Mouse (Mus musculus) heart, embryonic 14.5 days (tissue): ENCODE measurements at regions not wholly inside any gene's neighbourhood (a gene's known extent, or its start where the extent isn't known, plus 50 kb on each side); places are given as distances from the start of the nearest gene placed in this dataset.

Experiments
- ATAC-seq: fragments of 200-750 bp; cut with Nextera tagmentation; 2 replicates; pipeline ENCODE4 v1.8.0; 2017; ENCODE audit warnings: low read depth, moderate TSS enrichment; ENCODE audit not compliant: insufficient number of reproducible peaks, insufficient read depth, low FRiP score
- H3K27ac ChIP-seq, 2 experiments: fragments of 200-500 bp in 1 of 2; fragments of 300-500 bp in 1 of 2; sonication (generic) in 1 of 2; replicated peaks in 1 of 2; 2 replicates each; pipeline ENCODE4 v1.5.1; 2012 to 2014; ENCODE audit warnings: low read depth in 2 of 2, low read length in 2 of 2, control low read depth in 1 of 2, mild to moderate bottlenecking in 1 of 2, mixed read lengths in 1 of 2; ENCODE audit not compliant: control insufficient read depth in 1 of 2, insufficient read depth in 1 of 2
- H3K27me3 ChIP-seq: fragments of 300-500 bp; sonication (generic); 2 replicates; pipeline ENCODE4 v1.6.1; 2014; ENCODE audit warnings: mild to moderate bottlenecking, low read length, control low read depth; ENCODE audit not compliant: control insufficient read depth, insufficient read depth
- H3K36me3 ChIP-seq: fragments of 300-500 bp; sonication (generic); 2 replicates; pipeline ENCODE4 v1.6.1; 2014; ENCODE audit warnings: mild to moderate bottlenecking, control low read depth, low read length, mixed read lengths; ENCODE audit not compliant: control insufficient read depth, insufficient read depth
- H3K4me1 ChIP-seq, 2 experiments: fragments of 200-500 bp in 1 of 2; fragments of 300-500 bp in 1 of 2; sonication (generic) in 1 of 2; 2 replicates each; pipeline ENCODE4 v1.6.1; 2012 to 2014; ENCODE audit warnings: low read length in 2 of 2, control low read depth in 1 of 2, mixed read lengths in 1 of 2; ENCODE audit not compliant: control insufficient read depth in 2 of 2, insufficient read depth in 2 of 2
- H3K4me2 ChIP-seq: fragments of 300-500 bp; sonication (generic); 2 replicates; pipeline ENCODE4 v1.6.1; 2014; ENCODE audit warnings: mild to moderate bottlenecking, low read length
- H3K4me3 ChIP-seq, 2 experiments: fragments of 200-500 bp in 1 of 2; fragments of 300-500 bp in 1 of 2; sonication (generic) in 1 of 2; 2 replicates each; pipeline ENCODE4 v1.5.1; 2012 to 2014; ENCODE audit warnings: low read length in 2 of 2, mild to moderate bottlenecking in 2 of 2, control low read depth in 1 of 2, low read depth in 1 of 2, moderate library complexity in 1 of 2; ENCODE audit not compliant: control insufficient read depth in 1 of 2, insufficient read depth in 1 of 2
- H3K9ac ChIP-seq: fragments of 300-500 bp; sonication (generic); 2 replicates; pipeline ENCODE4 v1.6.1; 2014; ENCODE audit warnings: mild to moderate bottlenecking, low read length
- H3K9me3 ChIP-seq: fragments of 300-500 bp; sonication (generic); 2 replicates; pipeline ENCODE4 v1.6.1; 2016; ENCODE audit warnings: low read length, control low read depth; ENCODE audit not compliant: control insufficient read depth
- WGBS: fragments of 180-500 bp; shearing (Covaris S2); extraction: QIAGEN DNeasy Blood & Tissue Kit; methylation state at CpG from one replicate; pipeline ENCODE4 v1.1.7; 2014; 5-methylcytosine and 5-hydroxymethylcytosine counted together

GRCm38 (mm10) chr14:45943581-45943980 is 285.6 kb upstream of the Ddhd1 start:
- Histone ChIP-seq H3K4me2 (no peak overlapping the region), H3K9ac (no peak overlapping the region), H3K36me3 (no peaks in the 10 kb centered on the region), H3K27me3 (no peaks in the 10 kb centered on the region), H3K4me1 (peaks cover 0 to 2% of the 10 kb centered on the region in 2 experiments; a peak in 2 of 4 replicates), H3K4me3 (no peak overlapping the region), H3K27ac (no peak overlapping the region), H3K9me3 (no peaks in the 10 kb centered on the region)
- no peak for ATAC-seq
- 91% methylated on average over 2 of the region's 2 CpGs for WGBS

GRCm38 (mm10) chr14:45944101-45944500 is 286.2 kb upstream of the Ddhd1 start:
- no peak overlapping the region for H3K27ac ChIP-seq
- H3K4me2 ChIP-seq: no peak overlapping the region
- peaks cover 0 to 2% of the 10 kb centered on the region in 2 experiments; a peak in 2 of 4 replicates for H3K4me1 ChIP-seq
- 88% methylated on average over 5 of the region's 5 CpGs for WGBS
- no peaks in the 10 kb centered on the region for H3K36me3 ChIP-seq
- H3K27me3 ChIP-seq: no peaks in the 10 kb centered on the region
- no peaks in the 10 kb centered on the region for H3K9me3 ChIP-seq
- ATAC-seq: no peak
- no peak overlapping the region for H3K9ac ChIP-seq
- no peak overlapping the region for H3K4me3 ChIP-seq

GRCm38 (mm10) chr14:45944506-45944905 is 286.6 kb upstream of the Ddhd1 start:
- no peaks in the 10 kb centered on the region for H3K27me3 ChIP-seq
- no peak overlapping the region for H3K27ac ChIP-seq
- no peak overlapping the region for H3K4me2 ChIP-seq
- no peak overlapping the region for H3K4me3 ChIP-seq
- H3K36me3 ChIP-seq: no peaks in the 10 kb centered on the region
- no peak for ATAC-seq
- peaks cover 0 to 2% of the 10 kb centered on the region in 2 experiments; a peak in 2 of 4 replicates for H3K4me1 ChIP-seq
- H3K9ac ChIP-seq: no peak overlapping the region
- H3K9me3 ChIP-seq: no peaks in the 10 kb centered on the region
- WGBS: 43% methylated on average over 8 of the region's 8 CpGs

- Histone ChIP-seq H3K27ac (peak overlapping the region; percentile 78), H3K36me3 (no peaks in the 10 kb centered on the region), H3K4me3 (no peak overlapping the region), H3K4me1 (no peaks in the 10 kb centered on the region), H3K9ac (no peak overlapping the region), H3K9me3 (no peaks in the 10 kb centered on the region), H3K27me3 (no peaks in the 10 kb centered on the region), H3K4me2 (no peak overlapping the region)
- WGBS: 23% methylated on average over 8 of the region's 8 CpGs
- peak; percentile 87 for ATAC-seq
These were observed 298.7 kb upstream of the Ddhd1 start for GRCm38 (mm10) chr14:45956624-45957023.

GRCm38 (mm10) chr14:45962474-45962873 is 304.5 kb upstream of the Ddhd1 start:
- 0 out of 4 replicates have a peak, but pooled peaks cover 0 to 2% of the 10 kb centered on the region in 2 experiments for H3K4me1 ChIP-seq
- H3K27me3 ChIP-seq: no peaks in the 10 kb centered on the region
- no peak overlapping the region for H3K4me3 ChIP-seq
- no peak overlapping the region for H3K27ac ChIP-seq
- no peak overlapping the region for H3K9ac ChIP-seq
- 61% methylated on average over 4 of the region's 4 CpGs for WGBS
- ATAC-seq: no peak
- H3K9me3 ChIP-seq: no peaks in the 10 kb centered on the region
- H3K4me2 ChIP-seq: no peak overlapping the region
- H3K36me3 ChIP-seq: no peaks in the 10 kb centered on the region

- no peak overlapping the region for H3K4me2 ChIP-seq
- ATAC-seq: no peak
- no peak overlapping the region for H3K9ac ChIP-seq
- no peak overlapping the region for H3K4me3 ChIP-seq
- WGBS: 77% methylated on average over 7 of the region's 7 CpGs
- H3K36me3 ChIP-seq: no peaks in the 10 kb centered on the region
- H3K4me1 ChIP-seq: 0 out of 4 replicates have a peak, but pooled peaks cover 0 to 2% of the 10 kb centered on the region in 2 experiments
- H3K27me3 ChIP-seq: no peaks in the 10 kb centered on the region
- no peaks in the 10 kb centered on the region for H3K9me3 ChIP-seq
- no peak overlapping the region for H3K27ac ChIP-seq
These were observed 306.1 kb upstream of the Ddhd1 start for GRCm38 (mm10) chr14:45964043-45964442.

- Histone ChIP-seq H3K4me1 (peaks cover 0 to 2% of the 10 kb centered on the region in 2 experiments; a peak in 1 of 4 replicates), H3K4me2 (no peak overlapping the region), H3K4me3 (no peak overlapping the region), H3K27ac (no peak overlapping the region), H3K9ac (no peak overlapping the region), H3K27me3 (no peaks in the 10 kb centered on the region), H3K36me3 (no peaks in the 10 kb centered on the region), H3K9me3 (no peaks in the 10 kb centered on the region)
- 78% methylated on average over 7 of the region's 7 CpGs for WGBS
- ATAC-seq: no peak
These were observed 325.4 kb upstream of the Ddhd1 start for GRCm38 (mm10) chr14:45983206-45983857.
